Mouse (Mus musculus) adrenal gland, adult (tissue): ENCODE results near the gene Gm16429.
"Not testable (repeated sequence)": the region's sequence is repeated elsewhere in the genome, so short reads cannot be mapped to it uniquely, and the experiment has no call there.

Experiments
- DNase-seq, 2 experiments: peaks; one replicate each; pipeline ENCODE4 v3.0.0; 2022 to 2023; ENCODE audit warnings: low spot score in 1 of 2; ENCODE audit not compliant: inconsistent age in 2 of 2

Gm16429 gene

DNA sequence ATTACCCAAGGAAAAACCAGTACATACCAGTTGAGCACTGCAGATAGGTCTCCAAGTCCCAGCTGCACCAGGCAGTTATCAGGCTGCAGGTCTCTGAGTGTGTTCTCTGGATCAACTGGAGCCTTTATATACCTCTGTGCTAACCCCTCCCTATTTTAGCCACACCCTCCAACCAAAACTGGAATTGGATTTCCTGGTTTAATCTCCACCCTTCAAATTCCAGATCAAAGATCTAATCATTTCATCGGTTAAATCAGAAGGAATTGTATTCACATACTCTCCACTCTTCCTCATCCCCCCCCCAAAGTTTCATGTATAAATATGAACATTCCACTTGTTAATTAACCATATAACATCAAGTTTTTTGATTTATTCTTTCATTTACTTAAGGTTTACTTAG lies at the start of gene Gm16429:
Gm16429 (minus strand) TSS at position 101 of the 400 bp plus-strand sequence.
- DNase-seq, result not testable (repeated sequence)
